Mouse (Mus musculus) monocyte, adult 5-6 weeks (primary cell): Measurements from ENCODE around the gene Klri1. TPM values are rescaled to one million over a fixed set of nuclear protein-coding genes. Genes with fewer than 3 reads are reported as not detected.
"Not testable (repeated sequence)": the region's sequence is repeated elsewhere in the genome, so short reads cannot be mapped to it uniquely, and the experiment has no call there.

Experiments used
- ATAC-seq: fragments of 153-309, 156-312 bp; replicated peaks from 2 replicates; pipeline ENCODE4 v1.8.0; 2017; ENCODE audit warnings: mild to moderate bottlenecking; ENCODE audit not compliant: low TSS enrichment, insufficient number of reproducible peaks, severe bottlenecking, poor library complexity, low FRiP score
- total RNA-seq: library from RNA; stranded (forward); fragments of 200-1000, 200-491, 200-594 nt; gene quantifications from 3 replicates; pipeline ENCODE4 v1.2.3, GENCODE M21; 2017

The Klri1 gene
- total RNA-seq = 2.2 to 10.4 TPM (median 6.7 TPM) in 3 replicates

DNA sequence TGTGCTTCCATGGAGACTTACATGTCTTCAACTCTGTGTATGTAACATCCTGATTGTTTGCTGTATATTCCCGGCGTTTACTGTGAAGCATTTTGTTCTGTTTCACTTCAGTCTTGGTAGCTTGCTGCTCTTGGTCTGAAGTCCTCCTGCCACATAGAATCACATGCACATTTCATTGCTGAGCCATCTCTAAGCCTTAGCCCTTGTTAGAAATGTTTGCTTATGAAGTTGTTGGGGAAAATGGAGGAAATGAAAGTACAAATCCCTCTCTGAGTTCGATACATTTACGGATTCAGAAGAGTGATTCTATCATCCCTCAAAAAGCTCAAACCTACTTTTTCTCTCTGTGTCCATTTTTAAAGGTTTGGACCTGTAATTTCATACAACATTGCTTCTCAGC, at the start of gene Klri1:
Klri1 (minus strand) TSS at position 101 of the 400 bp plus-strand sequence.
- no peak for ATAC-seq

DNA sequence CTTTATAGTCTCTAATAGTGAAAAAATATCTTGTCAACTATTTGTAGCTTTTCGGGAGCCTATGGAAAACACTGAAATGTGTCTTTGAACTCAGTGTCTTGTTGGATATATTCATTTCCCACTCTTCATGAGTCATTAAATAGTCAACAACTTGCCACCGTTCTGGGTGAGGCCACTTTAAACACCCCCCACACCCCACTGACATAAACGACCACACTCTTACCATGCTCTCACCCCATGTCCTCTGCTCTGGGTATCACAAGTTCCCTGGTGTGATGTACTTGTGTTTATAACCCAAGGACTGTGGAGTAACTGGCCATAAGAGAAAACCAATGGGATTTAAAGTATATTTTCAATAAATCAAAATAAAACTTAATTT, 30.7 kb upstream of the Klri1 start:
- ATAC-seq = peak; percentile 82

DNA sequence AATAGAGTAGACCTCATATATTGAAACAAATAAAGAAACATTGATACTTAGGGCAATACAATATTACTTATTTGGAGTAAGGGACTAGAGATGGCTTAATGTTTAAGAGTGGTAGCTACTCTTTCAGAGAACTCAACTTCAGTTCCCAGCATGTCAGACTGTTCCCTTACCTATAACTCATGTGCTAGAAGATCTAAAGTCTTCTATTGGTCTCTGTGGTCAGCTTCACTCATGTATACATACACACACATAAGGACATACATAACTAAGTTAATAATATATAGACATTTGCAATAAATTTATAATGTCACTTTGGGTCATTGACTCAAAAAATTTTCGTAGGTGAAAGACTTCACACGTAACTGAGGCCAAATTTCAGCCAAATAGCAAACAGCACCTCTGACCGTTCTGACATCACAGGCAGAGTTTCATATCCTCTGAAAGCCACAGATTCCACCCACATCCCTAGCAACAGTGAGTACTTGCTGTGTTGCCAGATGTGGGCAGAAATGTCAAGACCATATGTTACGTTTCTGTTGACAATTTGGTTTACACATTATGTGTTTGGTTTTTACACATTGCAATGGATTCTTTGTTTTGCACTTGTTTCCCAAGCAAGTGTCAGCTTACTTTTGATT, 30.2 kb upstream of the Klri1 start:
- ATAC-seq = peak; percentile 93

DNA sequence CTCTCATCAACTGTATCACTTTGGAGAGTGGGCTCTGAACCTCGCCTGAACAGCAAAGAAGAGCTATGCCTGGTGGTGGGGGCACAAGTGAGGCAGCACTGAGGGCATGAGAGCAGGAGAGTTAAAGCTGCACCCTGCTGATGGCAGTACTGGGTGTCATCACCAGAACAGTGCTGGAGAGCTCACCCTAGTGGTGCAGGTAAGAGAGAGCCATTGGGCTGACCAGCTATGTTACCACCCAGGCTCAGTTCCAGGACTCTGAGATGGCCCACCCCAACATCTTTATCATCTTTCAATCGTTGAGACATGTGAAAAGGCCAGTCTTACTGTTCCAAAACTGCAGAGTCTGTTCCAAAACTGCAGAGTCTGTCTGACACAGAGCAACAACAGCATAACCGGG, 29.2 kb upstream of the Klri1 start:
- peak; percentile 27; the same call in 1 of the 2 replicates for ATAC-seq

DNA sequence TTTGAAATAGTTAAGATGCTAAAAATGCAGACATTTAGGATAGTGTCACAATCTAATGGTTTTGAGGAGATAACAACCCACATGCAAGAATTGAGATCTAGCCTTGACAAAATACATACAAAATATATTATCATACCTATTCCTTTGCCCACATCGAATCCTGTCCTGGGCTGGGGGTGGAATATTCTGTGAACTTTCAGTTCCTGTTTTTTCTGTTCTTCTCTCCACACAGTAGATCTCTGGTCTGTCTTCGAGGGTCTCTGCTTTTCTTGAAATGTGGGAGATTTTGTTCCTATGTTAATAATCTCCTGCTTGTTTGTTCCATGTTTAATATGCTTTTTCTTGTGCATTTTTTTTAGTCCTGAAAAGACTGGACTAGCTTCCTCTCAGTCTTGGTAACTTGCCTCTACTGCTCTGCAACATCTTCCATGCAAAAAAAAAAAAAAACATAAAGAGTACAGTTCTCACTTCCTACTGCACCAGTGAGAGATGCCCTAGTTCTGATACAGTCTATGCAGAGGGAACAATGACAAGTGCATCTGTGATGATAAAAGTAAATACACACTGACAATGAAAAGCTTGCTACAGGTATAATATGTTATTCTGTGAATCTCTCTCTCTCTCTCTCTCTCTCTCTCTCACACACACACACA, 23.3 kb upstream of the Klri1 start, which contains the start of gene Klri2:
Klri2 (minus strand) TSS at position 416 of the 653 bp plus-strand sequence.
- peak; percentile 40; the same call in 1 of the 2 replicates for ATAC-seq

DNA sequence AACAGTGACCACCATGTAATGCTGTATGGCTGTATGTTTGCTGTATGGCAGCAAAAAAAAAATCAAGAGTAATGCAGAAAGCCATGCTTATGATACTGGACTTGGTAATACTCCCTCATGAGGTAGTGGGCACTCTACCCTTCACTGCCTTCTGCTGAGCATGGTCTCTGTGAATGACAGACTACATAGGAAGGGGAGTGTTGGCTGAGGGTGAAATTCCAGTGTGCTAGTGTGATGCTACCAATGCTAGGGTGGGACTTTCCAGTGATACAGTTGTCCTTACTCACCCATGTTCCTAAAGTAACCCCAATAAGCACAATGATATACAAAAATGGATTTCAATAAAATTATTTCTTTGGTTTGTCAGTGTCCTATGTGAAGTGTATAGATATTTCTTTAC, 19.5 kb upstream of the Klri1 start:
- 0 out of 2 replicates have a peak, but pooled peaks have one; percentile 50 for ATAC-seq

DNA sequence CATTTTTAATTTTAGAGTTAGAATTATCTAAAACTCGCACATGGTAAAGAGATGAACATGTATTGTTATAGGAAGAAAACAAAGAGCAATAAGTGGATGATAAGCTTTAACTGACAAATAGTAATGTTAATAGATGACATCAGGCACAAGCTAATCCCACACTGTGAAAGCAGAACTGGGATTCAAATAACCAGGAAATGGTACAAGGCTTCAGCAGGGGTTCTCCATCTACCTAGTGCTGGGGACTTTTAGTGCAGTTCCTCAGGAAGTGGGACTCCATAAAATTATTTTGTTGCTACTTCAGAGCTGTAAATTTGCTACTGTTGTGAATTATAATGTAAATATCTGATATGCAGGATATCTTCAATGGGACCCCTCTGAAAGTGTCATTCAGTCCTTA, 10.3 kb upstream of the Klri1 start:
- no peak for ATAC-seq

DNA sequence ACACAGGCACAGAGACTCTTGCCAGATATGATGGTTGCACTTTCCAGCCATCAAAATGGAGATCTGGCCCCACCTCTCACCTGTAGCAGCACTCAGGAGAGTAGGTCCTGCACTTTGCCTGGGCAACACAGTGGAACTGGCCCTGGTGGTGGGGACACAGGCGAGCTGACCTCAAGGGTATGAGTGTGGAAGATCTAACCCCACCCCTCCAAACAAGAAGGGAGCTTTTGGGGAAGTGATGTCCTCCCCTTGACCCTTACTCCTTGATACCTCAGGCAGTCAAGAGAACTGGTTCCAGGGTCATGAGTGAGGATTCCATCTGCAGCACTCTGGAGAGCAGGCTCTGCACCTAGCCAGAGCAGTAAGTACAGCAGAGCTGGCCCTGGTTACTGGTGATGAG, 4.5 kb upstream of the Klri1 start:
- ATAC-seq = no peak

DNA sequence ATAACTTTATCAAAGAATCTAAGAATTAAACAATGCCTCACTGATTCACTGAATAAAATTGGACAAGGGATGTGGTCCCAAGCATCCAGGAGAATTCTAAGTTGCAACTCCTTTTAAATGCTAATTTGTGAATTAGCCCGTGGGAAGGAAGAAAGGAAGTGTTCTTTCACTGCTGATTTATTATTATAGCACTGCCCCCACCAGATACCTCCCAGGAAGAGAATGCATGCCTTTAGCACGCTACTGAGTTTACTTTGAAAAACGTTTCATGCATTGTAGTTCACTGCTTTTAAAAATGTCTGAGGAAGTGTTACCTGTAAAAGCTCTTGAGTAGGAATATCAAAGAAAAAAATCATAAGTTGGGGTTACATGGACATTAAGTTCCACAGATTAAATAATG, 3.6 kb upstream of the Klri1 start:
- ATAC-seq = no peak

DNA sequence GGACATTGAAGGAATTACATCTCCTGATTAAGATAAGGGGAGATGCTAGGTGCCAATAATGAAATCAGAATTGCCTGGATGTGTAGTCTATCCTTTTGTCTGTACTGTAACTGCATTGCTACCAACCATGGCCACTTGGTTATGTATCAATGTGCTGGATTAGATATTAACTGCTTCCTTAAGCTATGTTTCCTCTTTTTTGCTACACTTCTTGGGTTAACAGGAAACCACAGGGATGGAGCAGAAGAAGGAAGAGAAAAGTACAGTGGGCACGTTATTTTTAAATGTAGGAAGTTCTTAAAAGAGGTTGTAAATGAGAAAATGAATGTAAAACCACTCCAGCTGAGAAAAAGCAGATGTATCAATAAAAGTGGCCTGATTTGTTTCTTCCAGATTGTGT, 3.4 kb downstream of the Klri1 start:
- ATAC-seq = peak; percentile 93

DNA sequence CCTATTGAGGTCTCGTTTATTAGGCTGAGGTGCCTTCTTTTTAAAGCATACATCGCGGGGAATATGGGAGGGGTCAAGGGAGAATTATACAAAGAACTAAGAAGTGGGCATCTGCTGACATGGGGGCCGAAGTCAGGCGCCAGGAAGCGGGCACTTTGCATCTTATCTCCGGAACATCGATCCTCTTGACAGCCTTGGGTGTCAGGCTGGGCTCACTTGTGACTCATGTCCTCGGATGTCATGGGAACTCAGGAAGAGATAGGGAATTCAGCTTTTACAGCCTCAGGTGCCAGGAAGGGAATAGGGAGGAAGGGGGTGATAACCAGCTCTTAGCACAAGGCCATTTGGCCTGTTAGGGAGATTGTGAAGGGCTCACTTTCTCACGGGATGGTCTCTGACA, 25.5 kb downstream of the Klri1 start:
- ATAC-seq = not testable (repeated sequence)

DNA sequence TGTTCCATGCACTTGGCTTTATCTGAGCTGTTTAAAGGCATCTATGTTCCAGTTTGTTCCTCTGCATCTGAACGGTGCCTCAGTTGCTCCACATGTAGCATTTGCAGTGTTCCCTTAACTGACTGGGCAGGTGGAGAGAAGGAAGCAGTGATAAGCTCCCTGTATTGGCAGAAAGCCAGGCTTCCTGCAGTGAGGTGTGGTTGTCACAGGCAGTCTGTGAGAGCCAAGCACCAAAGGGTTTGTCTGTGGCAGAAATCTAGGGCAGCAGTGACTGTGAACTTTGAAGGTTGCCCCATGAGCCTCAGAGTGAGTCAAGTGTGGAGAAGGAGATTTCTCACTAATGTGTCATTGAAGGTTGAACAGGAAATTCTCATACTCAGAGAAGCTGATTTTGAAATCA, 36.6 kb downstream of the Klri1 start:
- ATAC-seq = no peak

DNA sequence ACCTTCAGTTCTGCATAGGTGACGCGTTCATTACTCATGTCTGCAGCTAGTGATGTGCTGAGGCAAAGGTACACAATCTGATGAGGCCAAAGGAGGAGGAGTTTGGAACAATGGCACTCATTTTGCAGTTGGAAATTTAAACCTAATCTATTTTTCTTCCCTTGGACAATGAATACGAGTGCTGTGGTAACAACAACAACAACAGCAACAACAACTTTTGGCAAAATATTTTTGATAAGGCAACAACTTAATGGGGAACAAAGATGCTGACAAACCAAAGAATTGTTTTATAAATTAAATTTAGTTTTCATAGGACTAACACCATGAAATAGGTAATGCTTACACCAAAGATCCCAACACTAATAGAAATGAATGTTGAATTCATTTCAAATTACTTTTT, 38.1 kb downstream of the Klri1 start, which contains the start of gene Klrc1:
Klrc1 (minus strand) TSS at position 101 of the 400 bp plus-strand sequence.
- ATAC-seq = no peak

DNA sequence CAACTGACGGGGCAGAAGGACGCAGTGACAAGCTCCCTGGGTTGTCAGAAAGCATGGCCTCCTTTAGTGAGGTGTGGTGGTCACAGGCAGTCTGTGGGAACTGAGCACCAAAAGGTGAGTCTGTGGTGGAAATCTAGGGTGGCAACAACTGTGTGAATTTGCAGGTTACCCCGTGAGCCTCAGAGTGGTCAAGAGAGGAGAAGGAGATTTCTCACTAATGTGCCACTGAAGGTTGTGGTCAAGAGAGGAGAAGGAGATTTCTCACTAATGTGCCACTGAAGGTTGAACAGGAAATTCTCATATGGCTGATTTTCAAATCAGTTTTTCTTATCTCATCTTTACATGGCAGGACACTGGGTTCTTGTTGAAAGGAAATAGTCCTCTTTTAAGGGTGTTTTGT, 55.6 kb downstream of the Klri1 start:
- peak; percentile 59; the same call in 1 of the 2 replicates for ATAC-seq

DNA sequence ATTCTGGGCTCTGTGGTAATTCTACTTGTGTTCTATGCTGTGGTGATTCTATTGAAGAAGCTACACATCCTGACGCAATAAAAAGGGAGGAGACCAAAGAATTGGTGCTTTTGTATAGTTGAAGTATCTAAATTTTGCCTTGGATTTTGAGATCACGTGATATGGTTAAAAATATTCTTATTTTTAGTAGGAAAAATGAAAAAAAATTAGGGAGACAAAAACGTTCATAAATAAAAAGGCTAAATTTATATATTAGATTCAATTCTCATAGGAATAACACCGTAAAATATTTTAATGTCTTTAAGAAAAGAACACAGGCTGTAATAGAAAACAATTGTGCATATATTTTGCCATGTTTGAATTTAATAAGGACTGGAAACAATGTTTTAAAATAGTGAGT, 56.3 kb downstream of the Klri1 start, which contains the start of gene Klrc2:
Klrc2 (minus strand) TSS at position 101 of the 400 bp plus-strand sequence.
- not testable (repeated sequence) for ATAC-seq

Other genes starting within 250 kb of the Klri1 start
- 8.4 to 15.7 TPM (median 11.1 TPM) in 3 replicates for gene Olr1, start 210.0 kb downstream of the Klri1 start, total RNA-seq
- gene Tmem52b, start 204.6 kb downstream of the Klri1 start, total RNA-seq = 1.9 TPM in 1 of 3 replicates, not detected in the others
- gene Gabarapl1, start 184.0 kb downstream of the Klri1 start, total RNA-seq = 27.9 to 39.7 TPM (median 35.0 TPM) in 3 replicates
- 390 to 1,008 TPM (median 400 TPM) in 3 replicates for gene Klre1, start 139.2 kb downstream of the Klri1 start, total RNA-seq
- gene Klrd1, start 125.3 kb downstream of the Klri1 start, total RNA-seq = 278 to 891 TPM (median 296 TPM) in 3 replicates
- 316 to 1,130 TPM (median 336 TPM) in 3 replicates for gene Klrk1, start 93.3 kb downstream of the Klri1 start, total RNA-seq
- 10.2 to 77.0 TPM (median 14.9 TPM) in 3 replicates for gene Klrc3, start 73.8 kb downstream of the Klri1 start, total RNA-seq
- 92.3 to 435 TPM (median 102 TPM) in 3 replicates for gene Klrc2, start 56.4 kb downstream of the Klri1 start, total RNA-seq
- gene Klrc1, start 38.2 kb downstream of the Klri1 start, total RNA-seq = 135 to 407 TPM (median 135 TPM) in 3 replicates
- 97.7 to 348 TPM (median 123 TPM) in 3 replicates for gene Klri2, start 23.4 kb upstream of the Klri1 start, total RNA-seq
- gene Gm156, start 67.1 kb upstream of the Klri1 start, total RNA-seq = not detected in 3 replicates
- gene Gm17631, start 145.5 kb upstream of the Klri1 start, total RNA-seq = not detected in 3 replicates
- 1.0 to 2.1 TPM in 2 of 3 replicates, not detected in the other for gene Klra17, start 159.5 kb upstream of the Klri1 start, total RNA-seq
- 2.9 to 20.6 TPM (median 14.9 TPM) in 3 replicates for gene Klra5, start 200.5 kb upstream of the Klri1 start, total RNA-seq